Mouse (Mus musculus): ENCODE data around the gene Thap7. TPM values are rescaled to one million over a fixed set of nuclear protein-coding genes. Genes with fewer than 3 reads are reported as not detected.
A peak's percentile ranks its signal among the peaks of the same experiment; 100 is the strongest.

Thap7 gene
- total RNA-seq, 2 experiments from 2014 or later = 42.3 to 43.1 TPM

DNA sequence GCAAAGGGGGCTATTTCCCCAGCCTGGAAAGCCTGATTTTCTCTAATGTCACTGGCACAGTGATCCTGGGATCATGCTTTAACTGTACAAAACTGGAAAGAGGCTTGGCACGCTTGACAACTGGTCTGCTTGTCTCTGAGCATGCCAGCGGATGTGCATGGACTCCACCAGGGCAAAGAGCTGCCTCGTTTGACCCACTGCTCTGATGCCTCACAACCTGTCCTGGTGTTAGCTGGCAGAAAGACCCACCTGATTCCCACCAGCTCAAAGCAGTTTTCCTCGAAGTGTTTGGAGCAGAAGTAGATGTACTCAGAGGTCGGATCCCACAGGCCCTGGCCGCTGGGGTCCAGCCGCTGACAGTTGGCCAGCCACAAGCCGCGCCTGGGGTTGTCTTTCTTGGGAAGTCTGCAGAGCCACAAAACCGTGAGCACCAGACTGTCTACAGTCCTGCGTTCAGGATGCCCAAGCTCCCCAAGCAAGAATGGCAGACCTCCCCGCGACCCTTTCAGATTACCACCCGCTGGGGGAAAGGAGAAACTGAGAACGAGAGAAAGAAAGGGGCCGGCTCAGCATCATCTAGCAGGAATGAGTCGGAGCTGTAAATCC is 852 bp downstream of the Thap7 start:
- intact Hi-C loops (cut with DNase I) = loop anchor here (5.0 kb wide), 3 partner anchors 58 to 123 kb away; partner anchors contain the start of genes Crkl, Pi4ka and Snap29
- TF ChIP-seq CTCF (IDR thresholded peaks at IDR 0.05) = no peak
- DNase-seq (ENCODE audit: extremely low spot score in 1 of 2, low spot score in 2 of 2) = no peak
- peak overlapping the region; percentile 61 for H3K4me3 ChIP-seq
- H3K27ac ChIP-seq = peak overlapping the region; percentile 95

DNA sequence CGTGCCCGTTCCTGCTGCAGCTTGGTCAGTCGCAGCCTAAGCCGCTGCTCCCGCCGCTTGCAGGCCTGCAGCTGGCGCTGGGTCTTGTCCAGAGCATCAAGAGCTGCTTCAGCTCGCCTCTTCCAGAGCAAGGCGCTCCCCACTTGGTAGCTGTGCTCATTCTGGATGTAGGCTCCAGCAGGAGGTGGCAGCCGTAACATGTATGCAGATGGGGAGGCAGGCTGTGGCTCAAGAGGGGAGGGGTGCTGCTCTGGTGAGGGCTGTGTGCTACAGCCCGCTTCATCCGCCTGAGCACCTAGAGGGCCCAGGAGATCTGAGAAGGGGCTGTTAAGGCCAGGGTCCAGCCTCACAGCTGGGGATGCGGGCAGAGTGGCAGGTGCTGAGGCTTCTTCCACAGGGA is 2.7 kb downstream of the Thap7 start:
- intact Hi-C loops (cut with DNase I) = no loop called here
- no peak for TF ChIP-seq CTCF (IDR thresholded peaks at IDR 0.05)
- DNase-seq (ENCODE audit: extremely low spot score in 1 of 2, low spot score in 2 of 2) = no peak
- Histone ChIP-seq H3K27ac (no peak overlapping the region), H3K4me3 (no peak overlapping the region)

DNA sequence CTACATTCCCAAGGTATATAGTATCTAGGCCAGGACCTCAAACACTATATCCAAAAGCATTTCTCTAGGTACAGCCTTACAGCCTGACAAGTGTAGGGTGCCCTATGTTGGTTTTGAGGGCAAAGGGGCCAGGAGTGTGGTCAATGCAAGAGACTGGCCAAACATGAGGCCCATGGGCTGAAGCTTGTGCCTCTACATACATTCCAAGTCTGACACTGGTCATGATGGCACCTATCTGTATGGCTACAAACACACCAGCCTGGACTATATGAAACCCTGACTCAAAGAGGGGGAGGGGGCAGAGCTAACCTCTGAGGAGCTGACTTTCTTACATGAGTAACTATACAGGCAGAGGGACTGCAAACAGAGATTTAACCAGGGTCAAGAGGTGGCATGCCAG is 3.3 kb downstream of the Thap7 start:
- TF ChIP-seq CTCF (IDR thresholded peaks at IDR 0.05) = no peak
- no peak for DNase-seq (ENCODE audit: extremely low spot score in 1 of 2, low spot score in 2 of 2)
- intact Hi-C loops (cut with DNase I) = no loop called here
- H3K27ac ChIP-seq = no peak overlapping the region
- H3K4me3 ChIP-seq = no peak overlapping the region

DNA sequence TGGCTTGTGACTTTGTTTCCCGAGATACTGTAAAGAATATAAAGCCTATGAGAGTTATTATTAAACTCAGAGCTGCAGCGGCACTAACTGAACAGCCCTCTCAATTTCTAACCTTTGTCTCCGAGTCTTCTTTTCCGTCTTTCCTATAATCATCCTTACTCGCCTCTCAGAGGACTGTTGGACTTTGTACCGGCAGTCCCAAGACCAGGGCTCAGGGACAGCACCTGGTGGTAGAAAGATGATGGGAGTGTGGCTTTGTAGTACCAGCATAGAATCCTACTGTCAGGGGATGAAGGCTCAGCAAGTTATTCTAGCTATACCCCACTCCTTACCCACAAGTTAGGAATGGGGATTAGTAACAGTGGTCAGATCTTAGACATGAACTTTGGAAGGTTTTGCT is 4.7 kb downstream of the Thap7 start:
- no peak for TF ChIP-seq CTCF (IDR thresholded peaks at IDR 0.05)
- intact Hi-C loops (cut with DNase I) = no loop called here
- Histone ChIP-seq H3K27ac (no peak overlapping the region), H3K4me3 (no peak overlapping the region)
- DNase-seq (ENCODE audit: extremely low spot score in 1 of 2, low spot score in 2 of 2) = no peak

DNA sequence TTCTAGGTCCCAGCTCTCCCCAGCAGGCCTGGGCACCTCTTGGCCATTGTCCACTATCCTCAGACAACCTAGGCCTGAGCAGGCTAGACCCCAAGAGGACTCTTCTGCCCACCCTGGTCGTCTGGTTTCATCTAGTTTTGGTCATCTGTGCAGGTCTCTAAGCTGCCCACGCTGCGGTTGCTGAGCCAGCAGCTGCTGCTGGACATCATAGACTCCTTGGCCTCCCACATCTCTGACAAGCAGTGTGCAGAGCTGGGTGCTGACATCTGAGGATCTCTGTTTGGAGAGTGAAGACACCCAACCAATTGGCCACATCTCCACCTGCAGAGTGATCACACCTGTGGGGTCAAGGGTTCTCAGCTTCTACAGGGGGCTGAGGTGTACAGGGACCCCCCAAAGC is 5.4 kb downstream of the Thap7 start:
- H3K27ac ChIP-seq = no peak overlapping the region
- TF ChIP-seq CTCF (IDR thresholded peaks at IDR 0.05) = no peak
- no peak overlapping the region for H3K4me3 ChIP-seq
- DNase-seq (ENCODE audit: extremely low spot score in 1 of 2, low spot score in 2 of 2) = no peak
- intact Hi-C loops (cut with DNase I) = no loop called here

DNA sequence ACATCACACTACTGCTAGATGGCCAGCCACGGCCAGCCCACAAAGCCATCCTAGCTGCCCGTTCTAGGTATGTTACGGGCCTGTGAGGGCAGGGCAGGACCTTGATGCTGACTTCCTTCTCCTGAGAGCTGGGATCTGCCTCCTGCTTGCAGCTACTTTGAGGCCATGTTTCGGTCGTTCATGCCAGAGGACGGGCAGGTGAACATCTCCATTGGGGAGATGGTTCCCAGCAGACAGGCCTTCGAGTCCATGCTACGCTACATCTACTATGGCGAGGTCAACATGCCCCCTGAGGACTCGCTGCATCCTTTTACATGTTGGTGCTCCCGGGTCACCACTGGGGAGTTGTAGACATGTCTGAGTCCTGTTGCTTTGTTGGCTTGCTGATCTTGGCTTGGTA is 6.8 kb downstream of the Thap7 start:
- intact Hi-C loops (cut with DNase I) = no loop called here
- Histone ChIP-seq H3K4me3 (no peak overlapping the region), H3K27ac (no peak overlapping the region)
- DNase-seq (ENCODE audit: extremely low spot score in 1 of 2, low spot score in 2 of 2) = no peak
- no peak for TF ChIP-seq CTCF (IDR thresholded peaks at IDR 0.05)

DNA sequence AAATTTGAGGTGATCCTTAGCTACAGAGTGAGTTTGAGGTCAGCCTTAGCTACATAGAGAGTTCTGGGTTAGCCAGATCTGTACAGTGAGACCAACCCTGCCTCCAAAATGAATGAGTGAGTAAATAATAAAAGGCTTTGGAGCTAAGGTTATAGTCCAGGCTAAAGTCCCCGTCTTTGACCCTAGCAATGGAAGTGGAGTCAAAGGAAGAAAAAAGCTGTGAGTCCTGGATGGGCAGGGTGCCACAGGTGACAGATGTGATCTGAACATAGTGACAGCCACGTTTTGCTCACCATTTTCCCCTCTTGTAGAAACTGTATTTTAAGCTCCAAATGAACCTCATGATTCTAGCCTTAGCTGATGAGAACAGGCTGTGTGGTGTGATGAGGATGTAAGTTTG is 12.0 kb downstream of the Thap7 start:
- no peak overlapping the region for H3K4me3 ChIP-seq
- TF ChIP-seq CTCF (IDR thresholded peaks at IDR 0.05) = no peak
- no peak for DNase-seq (ENCODE audit: extremely low spot score in 1 of 2, low spot score in 2 of 2)

DNA sequence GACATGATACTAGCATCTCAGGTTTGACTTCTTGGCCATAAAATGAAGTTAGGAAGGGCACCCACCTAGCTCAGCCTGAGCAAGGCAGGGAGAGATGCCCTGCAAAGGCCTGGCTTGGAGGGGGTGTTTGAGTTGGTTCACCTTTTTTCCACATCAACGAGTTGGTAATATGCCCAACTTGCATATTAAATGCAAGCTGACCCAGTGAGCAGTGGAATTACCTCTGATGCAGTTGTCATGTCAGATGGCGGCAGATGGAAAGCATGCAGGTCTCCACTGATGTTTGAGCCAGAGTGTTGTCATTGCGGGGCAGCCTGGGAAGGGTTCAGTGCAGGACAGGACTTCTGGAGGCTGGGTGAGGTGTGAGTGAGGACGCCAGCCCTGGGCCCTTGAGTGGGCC is 19.5 kb downstream of the Thap7 start:
- no peak overlapping the region for H3K4me3 ChIP-seq
- no peak for TF ChIP-seq CTCF (IDR thresholded peaks at IDR 0.05)
- intact Hi-C loops (cut with DNase I) = no loop called here
- DNase-seq (ENCODE audit: extremely low spot score in 1 of 2, low spot score in 2 of 2) = no peak
- H3K27ac ChIP-seq = no peak overlapping the region

More for the DNA sequence above, 12.0 kb downstream of the Thap7 start:
- intact Hi-C loops (cut with DNase I) = no loop called here
- no peak overlapping the region for H3K27ac ChIP-seq

DNA sequence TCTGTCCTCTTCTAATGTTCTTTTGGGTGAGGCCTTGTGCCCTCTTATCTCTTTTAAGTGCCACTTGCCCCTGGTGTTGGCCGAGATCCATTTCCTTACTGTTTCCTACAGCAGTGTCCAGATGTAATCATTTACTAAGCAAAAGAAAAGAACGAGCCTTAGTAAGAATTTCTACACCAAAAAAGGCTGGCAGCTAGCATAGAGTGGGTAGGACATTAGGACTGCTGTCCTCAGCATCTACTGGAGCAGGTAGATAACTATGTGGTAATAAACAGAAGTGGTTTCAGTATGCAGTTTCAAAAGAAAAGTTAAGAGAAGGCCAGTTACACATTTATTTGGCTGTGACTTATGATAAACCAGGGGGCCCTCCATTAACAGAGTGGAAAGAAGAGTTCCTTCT is 20.2 kb downstream of the Thap7 start:
- Histone ChIP-seq H3K4me3 (no peak overlapping the region), H3K27ac (no peak overlapping the region)
- intact Hi-C loops (cut with DNase I) = no loop called here
- TF ChIP-seq CTCF (IDR thresholded peaks at IDR 0.05) = no peak
- no peak for DNase-seq (ENCODE audit: extremely low spot score in 1 of 2, low spot score in 2 of 2)

DNA sequence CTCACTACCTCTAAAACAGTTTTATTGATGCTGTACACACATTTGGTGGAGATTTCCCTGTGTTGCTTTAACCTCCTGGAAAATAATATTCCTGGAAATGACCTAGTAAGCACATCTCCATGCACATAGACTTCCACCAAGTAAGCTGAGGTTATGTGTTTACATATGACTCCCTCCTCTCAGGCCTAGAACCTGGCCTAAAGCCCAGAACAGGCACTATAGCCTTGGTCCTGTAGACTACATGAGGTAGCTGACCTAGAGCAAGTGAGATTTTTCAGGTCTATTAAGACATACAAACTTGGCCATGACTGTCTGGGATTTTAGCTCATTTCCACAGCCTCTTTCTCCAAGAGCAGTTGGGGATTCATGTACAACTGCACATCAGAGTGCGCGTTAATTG is 20.8 kb downstream of the Thap7 start:
- Histone ChIP-seq H3K4me3 (peak overlapping the region; percentile 60; the same call in 1 of the 2 replicates), H3K27ac (no peak overlapping the region)
- intact Hi-C loops (cut with DNase I) = no loop called here
- no peak for TF ChIP-seq CTCF (IDR thresholded peaks at IDR 0.05)
- no peak for DNase-seq (ENCODE audit: extremely low spot score in 1 of 2, low spot score in 2 of 2)

DNA sequence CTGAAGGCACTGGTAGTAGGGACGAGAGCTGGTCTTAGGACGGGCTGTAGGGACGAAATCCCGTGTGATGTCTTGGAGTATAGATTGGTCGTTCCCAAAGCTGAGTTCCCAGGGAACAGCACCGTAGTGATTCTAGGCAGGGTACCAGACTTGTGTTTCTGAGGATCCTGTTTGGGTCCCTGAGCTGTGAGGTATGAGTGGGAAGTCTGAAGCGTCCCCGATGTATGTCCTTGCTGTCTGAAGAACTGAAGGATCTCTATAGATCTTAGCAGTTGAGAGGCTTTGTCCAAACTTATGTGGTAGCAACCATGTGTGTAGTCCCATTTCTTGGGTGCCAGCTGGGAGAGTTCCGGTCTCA is 21.7 kb downstream of the Thap7 start:
- no peak for TF ChIP-seq CTCF (IDR thresholded peaks at IDR 0.05)
- intact Hi-C loops (cut with DNase I) = loop anchor here (5.0 kb wide), 1 partner anchor 37 kb away; no protein-coding TSS in a partner anchor
- peak overlapping the region; percentile 98 for H3K27ac ChIP-seq
- DNase-seq (ENCODE audit: extremely low spot score in 1 of 2, low spot score in 2 of 2) = no peak
- peak overlapping the region; percentile 60 for H3K4me3 ChIP-seq

DNA sequence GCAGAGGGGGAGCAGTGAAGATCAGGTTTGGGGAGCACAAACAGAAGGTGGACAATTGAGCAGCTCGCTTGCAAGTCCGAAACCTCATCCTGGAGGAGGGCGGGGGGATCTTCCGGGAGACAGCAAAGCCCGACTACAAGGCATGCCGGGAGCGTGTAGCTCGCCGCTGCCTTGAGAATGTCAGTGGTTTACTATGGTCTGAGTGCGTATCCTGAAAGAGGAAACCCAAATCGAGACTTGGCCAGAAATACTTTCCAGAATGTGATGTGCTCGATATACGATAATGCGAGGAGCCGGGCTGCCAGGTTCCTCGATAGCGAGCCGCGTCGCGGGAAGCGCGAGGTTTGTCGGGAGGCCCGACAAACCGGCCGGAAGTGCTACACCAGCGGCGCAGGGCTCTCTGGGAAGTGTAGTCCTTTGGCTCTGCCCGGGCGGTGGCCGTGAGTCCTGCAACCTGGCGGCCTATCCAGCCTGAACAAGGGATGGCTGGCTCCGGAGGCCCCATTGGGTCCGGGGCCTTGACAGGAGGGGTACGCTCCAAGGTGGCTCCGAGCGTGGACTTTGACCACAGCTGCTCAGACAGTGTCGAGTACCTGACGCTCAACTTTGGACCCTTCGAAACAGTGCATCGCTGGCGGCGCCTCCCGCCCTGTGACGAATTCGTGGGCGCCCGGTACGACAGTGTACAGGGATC is 22.2 kb downstream of the Thap7 start, which contains the start of gene Lztr1:
Gene Lztr1, plus strand, starts transcription at position 143 of the 694 bp plus-strand sequence.
- peak; percentile 88 for DNase-seq (ENCODE audit: extremely low spot score in 1 of 2, low spot score in 2 of 2)
- no peak; the same call in none of the 2 replicates for TF ChIP-seq CTCF (IDR thresholded peaks at IDR 0.05)
- Histone ChIP-seq H3K27ac (peak within 1 kb of the TSS; percentile 98), H3K4me3 (peak within 1 kb of the TSS; percentile 60)
- intact Hi-C loops (cut with DNase I) = loop anchor here (5.0 kb wide), 1 partner anchor 36 kb away; no protein-coding TSS in a partner anchor
